Mouse (Mus musculus): Measurements from ENCODE around the gene Gpatch2.

Gpatch2 gene

DNA sequence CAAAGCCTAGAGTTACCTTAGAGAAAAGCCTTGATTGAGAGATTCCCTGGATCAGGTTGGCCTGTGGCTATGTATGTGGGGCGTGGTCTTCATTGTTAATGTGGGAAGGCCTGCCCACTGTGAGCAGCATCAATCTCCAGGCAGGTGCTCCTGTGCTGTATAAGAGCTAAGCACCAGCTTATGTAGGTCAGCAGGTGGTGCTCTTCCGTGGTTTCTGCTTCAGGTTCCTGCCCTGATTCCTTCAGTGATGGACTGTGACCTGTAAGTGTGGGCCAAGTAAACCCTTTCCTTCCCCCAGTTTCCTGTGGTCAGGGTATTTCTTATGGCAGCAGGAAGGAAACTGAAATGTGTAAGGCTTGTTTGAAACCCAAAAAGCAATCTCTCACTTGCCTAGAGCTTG lies 151.5 kb downstream of the Gpatch2 start:
- DNase-seq (ENCODE audit: low read depth, low spot score), result peak; percentile 68

DNA sequence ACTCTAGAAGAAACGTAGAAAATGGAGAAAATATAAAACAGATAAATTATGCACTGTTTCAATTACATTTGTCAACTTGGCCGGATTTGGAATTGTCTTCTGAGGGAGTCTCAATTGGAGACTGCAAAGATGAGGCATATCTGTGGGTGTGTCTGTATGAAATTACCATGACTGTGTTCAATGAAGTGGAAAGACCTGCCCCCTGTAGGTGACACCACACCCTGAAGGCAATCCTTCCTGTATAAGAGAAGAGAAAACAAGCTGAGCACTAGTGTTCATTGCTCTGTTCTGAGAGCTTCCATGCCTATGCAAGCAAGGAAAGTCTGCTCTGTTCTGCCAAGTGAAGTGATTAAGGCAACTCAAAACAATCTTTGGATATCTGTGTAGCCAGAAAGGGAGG lies 153.7 kb downstream of the Gpatch2 start:
- no peak for DNase-seq (ENCODE audit: low read depth, low spot score)

DNA sequence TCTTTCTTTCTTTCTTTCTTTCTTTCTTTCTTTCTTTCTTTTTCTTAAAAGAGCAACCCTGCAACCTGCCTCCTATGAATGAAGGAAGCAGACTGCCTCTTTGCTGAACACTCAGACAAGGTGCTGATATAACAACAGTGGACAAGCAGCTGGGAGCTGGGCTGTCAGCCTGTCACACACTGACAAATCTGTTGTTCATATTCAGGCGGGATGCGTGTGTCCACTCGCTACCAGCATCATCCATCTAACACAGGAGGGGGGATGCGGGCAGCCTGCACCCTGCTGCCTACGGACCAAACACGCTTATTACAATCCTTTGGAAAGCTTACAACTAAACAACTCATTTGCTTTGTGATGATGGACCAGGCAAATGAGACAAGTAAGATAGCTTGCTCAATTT lies 158.2 kb downstream of the Gpatch2 start:
- no peak for DNase-seq (ENCODE audit: low read depth, low spot score)

GRCm38 (mm10) chr1:187374418-187374817 lies 159.1 kb downstream of the Gpatch2 start:
- no peak for DNase-seq (ENCODE audit: low read depth, low spot score)

GRCm38 (mm10) chr1:187376946-187377671 lies 161.8 kb downstream of the Gpatch2 start:
- peak; percentile 91 for DNase-seq (ENCODE audit: low read depth, low spot score)

- peak; percentile 93 for DNase-seq (ENCODE audit: low read depth, low spot score)
These were observed 162.7 kb downstream of the Gpatch2 start for GRCm38 (mm10) chr1:187377865-187378524.

DNA sequence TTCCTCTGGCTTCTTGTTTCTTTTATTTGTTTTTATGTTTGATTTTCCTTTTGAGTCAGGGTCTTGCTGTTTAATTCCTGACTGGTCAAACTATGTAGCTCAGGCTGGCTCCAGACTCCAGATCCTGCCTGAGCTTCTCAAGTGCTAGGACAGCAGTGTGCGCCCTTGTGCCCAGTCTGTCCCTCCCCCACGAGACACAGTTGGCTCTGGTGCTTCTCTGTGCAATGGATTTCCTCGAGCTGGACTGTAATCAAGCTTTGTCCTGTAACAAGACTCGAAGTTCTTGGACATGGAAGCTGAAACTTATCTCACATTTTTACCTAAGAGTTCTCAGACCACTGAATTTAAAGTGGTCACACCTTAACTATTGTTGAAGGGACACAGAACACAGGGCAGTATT lies 174.2 kb downstream of the Gpatch2 start:
- no peak for DNase-seq (ENCODE audit: low read depth, low spot score)

GRCm38 (mm10) chr1:187400834-187401233 lies 185.5 kb downstream of the Gpatch2 start:
- DNase-seq (ENCODE audit: low read depth, low spot score), result no peak

All from A20 (cell line).